Mouse (Mus musculus) midbrain, embryonic 10.5 days (tissue): ENCODE data around the gene Eya4. TPM values are rescaled to one million over a fixed set of nuclear protein-coding genes. Genes with fewer than 3 reads are reported as not detected.

Source experiments
- DNase-seq: peaks from one replicate; pipeline ENCODE4 v3.0.0-alpha.2; 2017; ENCODE audit warnings: low spot score
- H3K27ac ChIP-seq: fragments of 300-500 bp; sonication (generic); replicated peaks from 2 replicates; pipeline ENCODE4 v1.5.1; 2016; ENCODE audit warnings: mild to moderate bottlenecking
- H3K27me3 ChIP-seq: fragments of 300-500 bp; sonication (generic); 2 replicates; pipeline ENCODE4 v1.6.1; 2016; ENCODE audit warnings: low read depth, mild to moderate bottlenecking; ENCODE audit not compliant: poor library complexity, severe bottlenecking
- H3K36me3 ChIP-seq: fragments of 300-500 bp; sonication (generic); 2 replicates; pipeline ENCODE4 v1.6.1; 2016; ENCODE audit warnings: mild to moderate bottlenecking, moderate library complexity
- H3K4me1 ChIP-seq: fragments of 300-500 bp; sonication (generic); 2 replicates; pipeline ENCODE4 v1.6.1; 2016
- H3K4me3 ChIP-seq: fragments of 300-500 bp; sonication (generic); 2 replicates; pipeline ENCODE4 v1.5.1; 2016; ENCODE audit warnings: mild to moderate bottlenecking, moderate library complexity
- H3K9me3 ChIP-seq: fragments of 300-500 bp; sonication (generic); replicated peaks from 2 replicates; pipeline ENCODE4 v1.6.1; 2016; ENCODE audit warnings: mild to moderate bottlenecking
- WGBS: fragments of 180-500 bp; shearing (Covaris S2); methylation state at CpG from one replicate; pipeline ENCODE4 v1.1.7; 2016; 5-methylcytosine and 5-hydroxymethylcytosine counted together
- polyA plus RNA-seq: library from polyadenylated mRNA; unstranded; fragments of >200 nt; fragmentation: Nextera tagmentation; extraction: Ambion mirVana; gene quantifications from 2 replicates; pipeline ENCODE4 v1.2.1, GENCODE M21; 2016

Eya4 gene
- polyA plus RNA-seq, 1 experiment from 2014 or later: 2.3 TPM

DNA sequence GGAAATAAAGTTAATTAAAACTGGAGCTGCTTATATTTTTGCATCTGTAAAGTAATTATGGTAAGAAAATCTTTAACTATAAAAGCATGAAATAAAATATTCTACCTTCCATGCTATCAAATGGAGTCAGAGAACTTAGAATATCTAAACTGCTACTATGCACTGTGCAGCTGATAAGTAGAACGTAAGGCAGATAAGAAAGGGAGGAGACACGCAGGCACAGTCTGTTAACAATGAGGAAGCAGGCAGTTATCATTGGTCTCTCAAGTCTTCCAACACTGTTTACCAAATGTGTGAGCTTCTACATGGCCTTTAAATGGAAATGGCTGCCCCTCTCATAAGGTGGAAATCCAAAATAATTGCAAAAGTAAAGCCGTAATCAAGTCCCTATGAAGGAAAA, 55.0 kb downstream of the Eya4 start:
- 87% methylated on average over 3 of the region's 3 CpGs for WGBS
- no peak for DNase-seq
- Histone ChIP-seq H3K36me3 (no peaks in the 10 kb centered on the region), H3K27me3 (no peaks in the 10 kb centered on the region), H3K9me3 (no peaks in the 10 kb centered on the region), H3K4me1 (no peaks in the 10 kb centered on the region), H3K27ac (no peak overlapping the region), H3K4me3 (no peak overlapping the region)

DNA sequence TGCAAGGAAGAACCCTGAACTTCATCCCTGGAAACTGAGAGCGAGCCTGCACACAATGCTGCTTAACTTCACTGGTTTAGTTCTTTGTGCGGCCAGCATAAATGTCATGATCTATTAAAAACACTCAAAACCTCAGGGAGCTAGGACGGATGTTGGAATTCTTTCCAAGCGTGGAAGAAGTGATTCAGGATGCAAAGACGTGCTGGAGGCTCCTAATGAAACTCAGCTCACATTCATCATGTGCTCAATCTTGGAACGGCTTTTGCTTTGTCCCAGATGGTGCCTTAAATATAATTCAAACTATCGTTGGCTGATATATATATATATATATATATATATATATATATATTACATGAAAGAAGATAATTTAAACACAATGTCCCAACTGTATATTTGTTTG, 58.1 kb downstream of the Eya4 start:
- 91% methylated on average over 7 of the region's 7 CpGs for WGBS
- H3K36me3 ChIP-seq: no peaks in the 10 kb centered on the region
- H3K9me3 ChIP-seq: no peaks in the 10 kb centered on the region
- no peak overlapping the region for H3K27ac ChIP-seq
- DNase-seq: no peak
- no peaks in the 10 kb centered on the region for H3K4me1 ChIP-seq
- no peaks in the 10 kb centered on the region for H3K27me3 ChIP-seq
- H3K4me3 ChIP-seq: no peak overlapping the region

DNA sequence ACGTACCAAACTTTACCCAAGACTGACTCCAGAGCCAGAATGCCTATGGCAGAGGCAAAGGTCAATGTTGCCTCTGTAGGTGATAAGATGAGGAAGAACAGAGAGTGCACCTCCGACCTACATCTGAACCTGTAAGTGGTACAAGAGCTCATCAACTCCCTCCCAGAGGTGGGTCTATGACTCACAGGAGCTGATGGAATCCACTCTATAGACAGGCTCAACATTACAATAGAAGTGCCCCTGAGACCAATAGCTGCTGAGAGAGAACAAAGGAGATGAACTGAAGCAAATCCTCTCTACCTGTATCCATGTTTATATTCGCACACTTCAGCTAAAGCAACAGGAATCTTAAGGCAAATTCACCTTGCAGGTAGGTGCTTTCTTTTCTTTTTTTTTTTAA, 73.2 kb downstream of the Eya4 start:
- Histone ChIP-seq H3K9me3 (no peaks in the 10 kb centered on the region), H3K27me3 (no peaks in the 10 kb centered on the region), H3K4me1 (no peaks in the 10 kb centered on the region), H3K4me3 (no peak overlapping the region), H3K36me3 (no peaks in the 10 kb centered on the region), H3K27ac (no peak overlapping the region)
- 92% methylated on average over 3 of the region's 3 CpGs for WGBS
- DNase-seq: no peak

- Histone ChIP-seq H3K36me3 (no peaks in the 10 kb centered on the region), H3K9me3 (no peaks in the 10 kb centered on the region), H3K27ac (no peak overlapping the region), H3K4me3 (no peak overlapping the region), H3K27me3 (no peaks in the 10 kb centered on the region), H3K4me1 (peaks cover 18% of the 10 kb centered on the region)
- DNase-seq: no peak
- WGBS: 70% methylated on average over 9 of the region's 9 CpGs
These were observed 79.5 kb downstream of the Eya4 start for GRCm38 (mm10) chr10:23271050-23271621.

GRCm38 (mm10) chr10:23270502-23270901, 80.1 kb downstream of the Eya4 start:
- Histone ChIP-seq H3K4me3 (no peak overlapping the region), H3K36me3 (no peaks in the 10 kb centered on the region), H3K27me3 (no peaks in the 10 kb centered on the region), H3K9me3 (no peaks in the 10 kb centered on the region), H3K4me1 (peaks cover 18% of the 10 kb centered on the region), H3K27ac (no peak overlapping the region)
- no peak for DNase-seq
- 80% methylated on average over 2 of the region's 2 CpGs for WGBS

GRCm38 (mm10) chr10:23252180-23252579, 98.4 kb downstream of the Eya4 start:
- no peak for DNase-seq
- WGBS: 82% methylated on average over 4 of the region's 4 CpGs
- no peaks in the 10 kb centered on the region for H3K9me3 ChIP-seq
- H3K27me3 ChIP-seq: no peaks in the 10 kb centered on the region
- H3K4me1 ChIP-seq: no peaks in the 10 kb centered on the region
- no peak overlapping the region for H3K27ac ChIP-seq
- no peaks in the 10 kb centered on the region for H3K36me3 ChIP-seq
- no peak overlapping the region for H3K4me3 ChIP-seq

GRCm38 (mm10) chr10:23246485-23246884, 104.1 kb downstream of the Eya4 start:
- DNase-seq: no peak
- H3K36me3 ChIP-seq: no peaks in the 10 kb centered on the region
- H3K9me3 ChIP-seq: no peaks in the 10 kb centered on the region
- no peaks in the 10 kb centered on the region for H3K4me1 ChIP-seq
- 81% methylated on average over 3 of the region's 3 CpGs for WGBS
- no peaks in the 10 kb centered on the region for H3K27me3 ChIP-seq
- H3K4me3 ChIP-seq: no peak overlapping the region
- no peak overlapping the region for H3K27ac ChIP-seq

DNA sequence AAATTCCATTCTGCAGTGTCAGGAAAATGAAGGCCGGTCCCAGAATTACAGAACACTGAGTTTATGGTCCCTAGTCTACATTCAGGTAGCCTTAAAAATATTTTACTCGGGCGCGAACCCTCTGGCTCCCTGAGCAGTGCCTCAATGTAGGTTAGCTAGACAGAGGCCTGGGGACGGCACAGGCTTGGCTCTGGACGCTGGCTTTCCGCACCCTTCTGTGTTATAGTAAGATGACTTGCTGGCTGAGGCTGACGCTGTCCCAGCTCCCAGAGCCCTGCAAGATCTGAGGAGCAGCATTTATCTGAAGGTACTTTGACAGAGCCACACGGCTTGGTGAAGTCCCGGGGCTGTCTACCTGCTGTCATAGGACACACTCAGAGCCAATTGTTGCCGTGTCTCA, 113.7 kb downstream of the Eya4 start:
- no peak for DNase-seq
- H3K9me3 ChIP-seq: no peaks in the 10 kb centered on the region
- H3K4me3 ChIP-seq: no peak overlapping the region
- H3K27me3 ChIP-seq: no peaks in the 10 kb centered on the region
- no peak overlapping the region for H3K27ac ChIP-seq
- H3K36me3 ChIP-seq: no peaks in the 10 kb centered on the region
- WGBS: 80% methylated on average over 11 of the region's 11 CpGs
- no peaks in the 10 kb centered on the region for H3K4me1 ChIP-seq

- H3K27me3 ChIP-seq: no peaks in the 10 kb centered on the region
- H3K9me3 ChIP-seq: no peaks in the 10 kb centered on the region
- no peaks in the 10 kb centered on the region for H3K4me1 ChIP-seq
- no peak overlapping the region for H3K27ac ChIP-seq
- no peak for DNase-seq
- H3K4me3 ChIP-seq: no peak overlapping the region
- no peaks in the 10 kb centered on the region for H3K36me3 ChIP-seq
- WGBS: 95% methylated on average over 4 of the region's 4 CpGs
These were observed 115.2 kb downstream of the Eya4 start for GRCm38 (mm10) chr10:23235405-23235804.

- Histone ChIP-seq H3K4me3 (no peak overlapping the region), H3K9me3 (no peaks in the 10 kb centered on the region), H3K27me3 (no peaks in the 10 kb centered on the region), H3K27ac (no peak overlapping the region), H3K4me1 (no peaks in the 10 kb centered on the region), H3K36me3 (no peaks in the 10 kb centered on the region)
- no peak for DNase-seq
- WGBS: 79% methylated on average over 6 of the region's 6 CpGs
These were observed 117.2 kb downstream of the Eya4 start for GRCm38 (mm10) chr10:23233425-23233824.

GRCm38 (mm10) chr10:23230863-23231262, 119.7 kb downstream of the Eya4 start:
- H3K4me3 ChIP-seq: no peak overlapping the region
- no peaks in the 10 kb centered on the region for H3K27me3 ChIP-seq
- WGBS: 89% methylated on average over 5 of the region's 5 CpGs
- H3K4me1 ChIP-seq: no peaks in the 10 kb centered on the region
- H3K27ac ChIP-seq: no peak overlapping the region
- DNase-seq: no peak
- H3K36me3 ChIP-seq: no peaks in the 10 kb centered on the region
- no peaks in the 10 kb centered on the region for H3K9me3 ChIP-seq

- peaks cover 14% of the 10 kb centered on the region for H3K4me1 ChIP-seq
- no peak overlapping the region for H3K27ac ChIP-seq
- no peak for DNase-seq
- H3K9me3 ChIP-seq: no peaks in the 10 kb centered on the region
- WGBS: 93% methylated on average over 5 of the region's 5 CpGs
- no peaks in the 10 kb centered on the region for H3K36me3 ChIP-seq
- no peaks in the 10 kb centered on the region for H3K27me3 ChIP-seq
- no peak overlapping the region for H3K4me3 ChIP-seq
These were observed 127.2 kb downstream of the Eya4 start for GRCm38 (mm10) chr10:23223336-23223735.

GRCm38 (mm10) chr10:23220432-23220831, 130.2 kb downstream of the Eya4 start:
- Histone ChIP-seq H3K27me3 (no peaks in the 10 kb centered on the region), H3K9me3 (no peaks in the 10 kb centered on the region), H3K4me1 (peaks cover 14% of the 10 kb centered on the region), H3K36me3 (no peaks in the 10 kb centered on the region), H3K27ac (no peak overlapping the region), H3K4me3 (no peak overlapping the region)
- 17% methylated on average over 3 of the region's 3 CpGs for WGBS
- DNase-seq: no peak

GRCm38 (mm10) chr10:23216815-23217214, 133.8 kb downstream of the Eya4 start:
- no peaks in the 10 kb centered on the region for H3K9me3 ChIP-seq
- H3K27me3 ChIP-seq: no peaks in the 10 kb centered on the region
- H3K4me1 ChIP-seq: peaks cover 14% of the 10 kb centered on the region
- H3K36me3 ChIP-seq: no peaks in the 10 kb centered on the region
- no peak for DNase-seq
- WGBS: 83% methylated on average over 4 of the region's 4 CpGs
- no peak overlapping the region for H3K4me3 ChIP-seq
- H3K27ac ChIP-seq: no peak overlapping the region
